Mouse (Mus musculus): ENCODE data around the gene Wbp1. TPM values are rescaled to one million over a fixed set of nuclear protein-coding genes. Genes with fewer than 3 reads are reported as not detected.

The Wbp1 gene
- polyA plus RNA-seq, 1 experiment: 44.5 TPM

- TF ChIP-seq POLR2A (IDR thresholded peaks at IDR 0.05; ENCODE audit: low read depth, low read length): peak; percentile 6; the same call in 1 of the 2 replicates
- TF ChIP-seq CTCF (IDR thresholded peaks at IDR 0.05; ENCODE audit: borderline replicate concordance, insufficient read depth, low read length): no peak
- Histone ChIP-seq H3K4me3 (ENCODE audit: insufficient read depth, low read length) (no peak overlapping the region), H3K27ac (ENCODE audit: insufficient read depth, low read length) (no peak overlapping the region), H3K4me1 (ENCODE audit: control insufficient read depth, insufficient read depth, low read length) (peaks cover 8% of the 10 kb centered on the region; the same call in 1 of the 2 replicates)
Measured at GRCm38 (mm10) chr6:83118369-83118768, 3.0 kb downstream of the Wbp1 start.

DNA sequence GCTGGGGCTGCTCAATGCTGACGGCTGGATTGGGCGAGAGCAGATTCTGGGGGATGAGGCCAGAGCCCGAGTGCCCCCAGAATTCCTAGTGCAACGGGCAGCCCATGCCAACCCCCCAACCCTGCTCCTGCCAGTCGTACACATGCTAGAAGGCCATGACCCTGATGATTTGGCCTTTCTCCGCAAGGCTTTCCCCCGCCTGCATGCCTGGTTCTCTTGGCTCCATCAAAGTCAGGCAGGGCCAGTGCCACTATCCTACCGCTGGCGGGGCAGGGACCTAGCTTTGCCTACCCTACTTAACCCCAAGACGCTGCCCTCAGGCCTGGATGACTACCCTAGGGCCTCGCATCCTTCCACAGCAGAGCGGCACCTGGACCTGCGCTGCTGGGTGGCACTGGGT lies 3.7 kb downstream of the Wbp1 start:
- Histone ChIP-seq H3K4me3 (ENCODE audit: insufficient read depth, low read length) (no peak overlapping the region), H3K4me1 (ENCODE audit: control insufficient read depth, insufficient read depth, low read length) (peaks cover 6% of the 10 kb centered on the region; the same call in 1 of the 2 replicates), H3K27ac (ENCODE audit: insufficient read depth, low read length) (no peak overlapping the region)
- TF ChIP-seq CTCF (IDR thresholded peaks at IDR 0.05; ENCODE audit: borderline replicate concordance, insufficient read depth, low read length): no peak
- 0 out of 2 replicates have a peak, but pooled peaks have one; percentile 21 for TF ChIP-seq POLR2A (IDR thresholded peaks at IDR 0.05; ENCODE audit: low read depth, low read length)

- Histone ChIP-seq H3K4me3 (ENCODE audit: insufficient read depth, low read length) (no peak overlapping the region), H3K4me1 (ENCODE audit: control insufficient read depth, insufficient read depth, low read length) (peaks cover 6% of the 10 kb centered on the region; the same call in 1 of the 2 replicates), H3K27ac (ENCODE audit: insufficient read depth, low read length) (no peak overlapping the region)
- TF ChIP-seq POLR2A (IDR thresholded peaks at IDR 0.05; ENCODE audit: low read depth, low read length): no peak
- no peak for TF ChIP-seq CTCF (IDR thresholded peaks at IDR 0.05; ENCODE audit: borderline replicate concordance, insufficient read depth, low read length)
Measured at GRCm38 (mm10) chr6:83117165-83117438, 4.3 kb downstream of the Wbp1 start.

DNA sequence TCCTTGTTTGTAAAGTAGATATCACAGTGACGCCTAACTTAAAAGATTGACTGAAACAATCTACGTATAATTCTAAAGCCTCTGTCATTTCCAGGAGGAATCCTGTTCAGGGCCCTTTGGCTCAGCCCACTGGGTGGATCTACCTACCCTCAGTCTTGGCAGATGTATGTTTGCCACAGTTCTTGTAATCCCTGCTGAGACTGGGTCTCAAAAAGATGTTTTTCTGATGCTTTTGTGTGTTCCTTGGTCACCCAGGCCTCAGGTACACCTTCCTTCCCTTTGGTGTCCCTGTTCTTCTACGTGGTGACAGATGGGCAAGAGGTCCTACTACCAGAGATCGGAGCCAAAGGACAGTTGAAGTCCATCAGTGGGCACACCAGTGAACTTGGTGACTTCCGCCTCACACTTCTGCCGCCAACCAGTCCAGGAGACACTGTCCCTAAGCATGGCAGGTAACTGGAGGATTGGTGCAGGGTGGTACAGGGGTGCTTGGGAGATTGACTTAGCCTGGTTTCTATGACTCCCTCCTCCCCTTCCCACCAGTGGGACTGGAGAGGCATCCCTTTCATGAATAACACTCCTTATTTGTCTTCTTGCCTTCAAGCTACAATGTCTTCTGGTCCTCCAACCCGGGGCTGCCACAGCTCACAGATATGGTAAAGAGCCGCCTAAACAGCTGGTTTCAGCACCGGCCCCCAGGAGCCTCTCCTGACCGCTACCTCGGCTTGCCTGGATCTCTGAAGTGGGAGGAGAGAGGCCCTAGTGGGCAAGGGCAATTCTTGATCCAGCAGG lies 4.8 kb downstream of the Wbp1 start:
- Histone ChIP-seq H3K27ac (ENCODE audit: insufficient read depth, low read length) (no peak overlapping the region), H3K4me3 (ENCODE audit: insufficient read depth, low read length) (peak overlapping the region; percentile 87), H3K4me1 (ENCODE audit: control insufficient read depth, insufficient read depth, low read length) (peaks cover 6% of the 10 kb centered on the region; the same call in 1 of the 2 replicates)
- TF ChIP-seq CTCF (IDR thresholded peaks at IDR 0.05; ENCODE audit: borderline replicate concordance, insufficient read depth, low read length): no peak
- peak; percentile 17; the same call in 1 of the 2 replicates for TF ChIP-seq POLR2A (IDR thresholded peaks at IDR 0.05; ENCODE audit: low read depth, low read length)

- TF ChIP-seq POLR2A (IDR thresholded peaks at IDR 0.05; ENCODE audit: low read depth, low read length): no peak; the same call in 1 of the 2 replicates
- TF ChIP-seq CTCF (IDR thresholded peaks at IDR 0.05; ENCODE audit: borderline replicate concordance, insufficient read depth, low read length): no peak
- Histone ChIP-seq H3K4me3 (ENCODE audit: insufficient read depth, low read length) (peak overlapping the region; percentile 87), H3K4me1 (ENCODE audit: control insufficient read depth, insufficient read depth, low read length) (peaks cover 6% of the 10 kb centered on the region; the same call in 1 of the 2 replicates), H3K27ac (ENCODE audit: insufficient read depth, low read length) (peak overlapping the region; percentile 6; the same call in 1 of the 2 replicates)
Measured at GRCm38 (mm10) chr6:83115682-83116372, 5.5 kb downstream of the Wbp1 start.

GRCm38 (mm10) chr6:83115011-83115671 lies 6.2 kb downstream of the Wbp1 start, which contains the start of gene Mogs:
Mogs (plus strand) TSS chr6:83115496.
- H3K4me1 ChIP-seq (ENCODE audit: control insufficient read depth, insufficient read depth, low read length): peaks cover 6% of the 10 kb centered on the region; the same call in 1 of the 2 replicates

GRCm38 (mm10) chr6:83111510-83112136 lies 9.7 kb downstream of the Wbp1 start:
- H3K27ac ChIP-seq (ENCODE audit: insufficient read depth, low read length): no peak overlapping the region
- H3K4me1 ChIP-seq (ENCODE audit: control insufficient read depth, insufficient read depth, low read length): peaks cover 2% of the 10 kb centered on the region; the same call in 1 of the 2 replicates
- no peak overlapping the region for H3K4me3 ChIP-seq (ENCODE audit: insufficient read depth, low read length)
- no peak for TF ChIP-seq POLR2A (IDR thresholded peaks at IDR 0.05; ENCODE audit: low read depth, low read length)
- TF ChIP-seq CTCF (IDR thresholded peaks at IDR 0.05; ENCODE audit: borderline replicate concordance, insufficient read depth, low read length): no peak

More at GRCm38 (mm10) chr6:83115011-83115671, 6.2 kb downstream of the Wbp1 start, which contains the start of gene Mogs:
- TF ChIP-seq POLR2A (IDR thresholded peaks at IDR 0.05; ENCODE audit: low read depth, low read length) (peak; percentile 95), CTCF (IDR thresholded peaks at IDR 0.05; ENCODE audit: borderline replicate concordance, insufficient read depth, low read length) (peak; percentile 39; the same call in 1 of the 2 replicates)
- Histone ChIP-seq H3K4me3 (ENCODE audit: insufficient read depth, low read length) (peak within 1 kb of the TSS; percentile 87), H3K27ac (ENCODE audit: insufficient read depth, low read length) (peak within 1 kb of the TSS; percentile 48)

DNA sequence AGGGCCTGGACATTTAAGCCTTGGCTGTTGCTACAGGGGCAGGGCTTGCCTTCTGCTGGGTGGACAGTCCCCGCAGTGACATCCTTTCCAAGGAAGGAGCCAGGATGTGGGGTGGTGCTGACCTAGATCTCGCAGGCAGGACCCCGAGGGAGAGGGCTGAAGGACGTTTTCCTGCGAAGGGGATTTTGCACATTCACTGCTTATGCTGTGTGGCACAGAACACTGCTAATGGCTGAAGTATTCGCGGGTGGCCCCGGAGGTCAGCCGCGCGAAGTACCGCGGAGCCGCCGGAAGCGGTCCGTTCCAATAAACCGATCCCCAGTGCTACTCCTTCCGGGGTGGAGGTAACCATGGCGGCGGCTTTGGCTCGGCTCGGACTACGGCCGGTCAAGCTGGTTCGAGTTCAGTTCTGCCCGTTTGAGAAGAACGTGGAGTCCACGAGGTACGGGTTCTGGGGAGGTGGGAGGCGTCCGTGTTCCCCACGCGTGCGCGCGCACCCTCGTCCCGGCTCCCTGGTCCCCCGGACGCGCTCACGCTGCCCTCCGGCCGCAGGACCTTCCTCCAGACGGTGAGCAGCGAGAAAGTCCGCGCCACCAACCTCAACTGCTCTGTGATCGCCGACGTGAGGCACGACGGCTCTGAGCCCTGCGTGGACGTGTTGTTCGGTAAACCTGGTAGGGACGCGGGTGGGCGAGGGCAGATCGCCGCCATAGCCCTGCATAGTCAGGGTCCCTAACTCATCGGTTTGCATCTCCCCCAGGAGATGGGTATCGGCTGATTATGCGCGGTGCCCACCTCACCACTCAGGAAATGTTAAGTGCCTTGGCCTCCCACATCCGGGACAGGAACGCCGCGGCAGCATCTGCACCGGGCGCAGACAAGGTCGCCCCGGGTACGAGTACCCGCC lies 12.3 kb downstream of the Wbp1 start, which contains the start of gene Mrpl53:
Gene Mrpl53, plus strand, starts transcription at position 279 of the 907 bp plus-strand sequence.
- Histone ChIP-seq H3K4me1 (ENCODE audit: control insufficient read depth, insufficient read depth, low read length) (no peaks in the 10 kb centered on the region), H3K4me3 (ENCODE audit: insufficient read depth, low read length) (peak within 1 kb of the TSS; percentile 62), H3K27ac (ENCODE audit: insufficient read depth, low read length) (peak within 1 kb of the TSS; percentile 56)
- TF ChIP-seq CTCF (IDR thresholded peaks at IDR 0.05; ENCODE audit: borderline replicate concordance, insufficient read depth, low read length): no peak
- peak; percentile 74 for TF ChIP-seq POLR2A (IDR thresholded peaks at IDR 0.05; ENCODE audit: low read depth, low read length)
